Mouse (Mus musculus) bone marrow, adult 2 months (tissue): ENCODE results near the gene Stxbp6.

Experiments used
- CTCF ChIP-seq: fragments of 200-500 bp; IDR thresholded peaks from 2 replicates; pipeline ENCODE4 v1.5.1; 2011; ENCODE audit warnings: low read length, control low read depth; ENCODE audit not compliant: control insufficient read depth, insufficient read depth
- POLR2A ChIP-seq: fragments of 200-500 bp; IDR thresholded peaks from 2 replicates; pipeline ENCODE4 v1.6.1; 2011; ENCODE audit warnings: low read depth, mild to moderate bottlenecking, control low read depth, low read length, borderline replicate concordance; ENCODE audit not compliant: control insufficient read depth

GRCm38 (mm10) chr12:44996897-44997296 lies 77.6 kb downstream of the Stxbp6 start:
- TF ChIP-seq POLR2A: no peak
- no peak for TF ChIP-seq CTCF
